Mouse (Mus musculus): ENCODE measurements at regions not wholly inside any gene's neighbourhood (a gene's known extent, or its start where the extent isn't known, plus 50 kb on each side); places are given as distances from the start of the nearest gene placed in this dataset.

DNA sequence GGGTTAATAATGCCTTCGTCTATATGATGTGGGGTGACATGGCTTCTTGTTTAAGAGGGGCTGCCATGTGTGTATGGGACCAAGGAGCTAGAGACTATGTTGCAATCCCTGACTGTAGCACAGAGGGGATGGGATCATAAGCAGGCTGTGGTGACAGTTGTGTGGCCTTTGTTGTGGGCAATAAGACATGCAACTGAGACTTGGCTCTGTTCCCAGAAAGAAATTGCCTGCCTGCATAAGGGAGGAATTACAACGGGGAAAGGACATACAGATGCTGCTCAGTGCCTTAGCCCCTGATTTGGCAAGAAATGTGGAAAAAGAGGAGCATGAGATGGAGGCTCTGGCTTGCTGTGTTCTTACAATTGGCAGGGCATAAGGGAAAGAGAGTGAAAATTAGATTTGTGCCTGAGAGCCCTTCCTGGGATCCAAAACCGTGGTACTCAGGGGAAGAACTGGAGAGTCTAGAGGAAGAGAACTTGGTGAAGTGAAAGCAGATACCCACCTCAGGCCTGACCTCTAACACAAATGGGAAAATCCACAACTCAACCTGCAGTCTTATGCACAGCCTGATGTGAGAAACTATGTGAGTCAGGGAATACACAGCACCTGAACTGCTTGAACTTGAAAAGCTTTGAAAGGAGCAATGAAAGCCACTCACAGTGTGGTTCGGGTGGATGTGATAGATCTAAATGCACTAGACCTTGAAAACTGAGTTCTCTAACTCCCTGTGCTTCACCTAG is 271.9 kb downstream of the 4930544G11Rik start:
- intact Hi-C loops (cut with DNase I), result no loop called here

DNA sequence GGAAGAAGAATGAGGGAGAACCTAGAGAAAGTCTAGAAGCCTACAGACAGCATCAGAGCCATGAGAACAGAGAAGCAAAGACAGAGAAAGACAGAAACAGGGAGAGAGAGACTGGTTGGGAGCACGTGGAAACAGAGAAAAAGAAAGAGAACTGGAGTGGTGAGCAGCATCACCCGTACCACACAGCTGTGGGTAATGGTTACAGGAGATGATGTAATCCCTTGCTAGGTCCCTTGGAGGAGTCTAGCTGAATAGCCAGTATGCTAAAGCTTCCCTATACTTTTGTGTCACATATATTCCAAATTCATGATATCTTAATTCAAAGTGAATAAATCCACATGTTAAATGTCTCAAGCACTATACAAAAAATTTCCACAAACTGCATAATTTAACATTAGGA is 284.0 kb downstream of the 4930544G11Rik start:
- no peak for DNase-seq
- intact Hi-C loops (cut with DNase I), result no loop called here

More for the DNA sequence above, 271.9 kb downstream of the 4930544G11Rik start:
- no peak for DNase-seq

DNA sequence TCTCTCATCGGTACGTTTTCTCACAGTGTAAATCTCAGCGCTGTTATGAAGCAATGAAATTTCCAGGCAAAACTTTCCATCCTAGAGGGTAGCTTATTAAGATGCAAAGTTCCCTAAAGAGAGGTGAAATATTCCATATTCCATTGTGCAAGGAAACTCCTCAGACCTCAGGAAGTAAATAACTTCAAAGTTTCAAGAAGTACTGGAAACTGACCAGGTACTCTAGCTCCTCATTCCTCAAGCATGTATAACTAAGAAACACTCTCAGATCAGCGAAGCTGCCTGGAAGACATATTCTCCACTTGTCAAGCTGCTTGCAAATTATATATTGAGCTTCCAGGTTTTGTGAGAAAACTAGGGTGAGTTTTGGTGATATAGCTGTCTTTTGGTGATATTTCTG is 279.8 kb upstream of the Mad2l1 start:
- intact Hi-C loops (cut with DNase I), result no loop called here
- no peak for DNase-seq

DNA sequence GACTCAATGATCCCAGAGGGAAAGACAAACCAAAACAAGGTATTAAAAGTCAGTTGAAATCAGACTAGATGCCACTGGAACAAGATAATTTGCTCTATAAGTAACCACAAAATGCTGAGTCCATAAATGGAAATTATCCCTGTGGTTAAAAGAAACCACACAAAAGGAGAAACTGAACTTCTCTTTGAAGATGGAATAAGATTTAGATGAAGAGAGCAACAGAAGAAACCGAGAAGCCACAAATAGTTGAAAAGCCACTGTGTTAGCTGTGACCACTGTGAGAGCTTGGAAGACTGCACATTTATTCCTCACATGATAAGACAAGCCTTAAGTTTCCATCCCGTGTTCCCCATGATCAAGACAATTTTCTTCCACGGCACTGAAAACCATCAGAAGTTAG is 271.8 kb upstream of the Mad2l1 start:
- no peak for DNase-seq
- intact Hi-C loops (cut with DNase I), result no loop called here

DNA sequence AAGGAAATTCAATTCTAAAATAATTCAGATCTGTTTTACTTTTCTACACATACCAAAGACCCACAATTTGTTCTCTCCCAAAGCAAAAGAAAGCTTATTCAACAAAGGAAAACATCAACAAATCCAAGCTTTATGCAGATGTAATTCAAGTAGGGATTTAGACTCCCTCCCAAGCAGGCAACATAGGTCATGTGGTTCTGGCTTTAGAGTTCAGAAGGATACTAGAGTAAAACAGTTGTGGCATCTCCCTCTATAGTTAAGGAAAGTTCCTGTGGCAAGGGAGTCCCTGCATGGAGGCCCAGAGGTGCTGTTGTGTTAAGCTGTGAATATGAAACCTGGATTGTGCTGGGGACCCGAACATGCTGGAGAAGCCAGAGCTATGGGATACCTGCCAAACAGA is 271.3 kb upstream of the Mad2l1 start:
- intact Hi-C loops (cut with DNase I), result no loop called here
- no peak for DNase-seq

DNA sequence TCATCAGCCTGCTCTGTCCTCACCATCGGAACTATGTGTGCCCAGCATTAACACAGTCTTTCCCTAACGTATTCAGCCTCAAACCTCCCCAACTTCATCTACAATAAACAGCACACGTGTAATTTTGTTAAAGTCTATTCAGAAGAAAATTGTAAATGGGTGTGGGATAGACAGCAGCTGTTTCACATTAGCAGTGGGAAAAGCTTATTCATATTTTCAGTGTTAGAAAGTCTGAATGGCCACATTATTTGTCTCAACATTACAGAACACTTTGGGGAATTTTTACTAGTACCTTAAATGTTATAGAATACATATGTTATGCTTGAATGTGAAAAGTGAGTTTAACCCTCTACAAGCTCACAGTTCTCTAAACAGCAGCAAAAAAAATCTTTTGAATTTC is 266.8 kb upstream of the Mad2l1 start:
- no peak for DNase-seq

DNA sequence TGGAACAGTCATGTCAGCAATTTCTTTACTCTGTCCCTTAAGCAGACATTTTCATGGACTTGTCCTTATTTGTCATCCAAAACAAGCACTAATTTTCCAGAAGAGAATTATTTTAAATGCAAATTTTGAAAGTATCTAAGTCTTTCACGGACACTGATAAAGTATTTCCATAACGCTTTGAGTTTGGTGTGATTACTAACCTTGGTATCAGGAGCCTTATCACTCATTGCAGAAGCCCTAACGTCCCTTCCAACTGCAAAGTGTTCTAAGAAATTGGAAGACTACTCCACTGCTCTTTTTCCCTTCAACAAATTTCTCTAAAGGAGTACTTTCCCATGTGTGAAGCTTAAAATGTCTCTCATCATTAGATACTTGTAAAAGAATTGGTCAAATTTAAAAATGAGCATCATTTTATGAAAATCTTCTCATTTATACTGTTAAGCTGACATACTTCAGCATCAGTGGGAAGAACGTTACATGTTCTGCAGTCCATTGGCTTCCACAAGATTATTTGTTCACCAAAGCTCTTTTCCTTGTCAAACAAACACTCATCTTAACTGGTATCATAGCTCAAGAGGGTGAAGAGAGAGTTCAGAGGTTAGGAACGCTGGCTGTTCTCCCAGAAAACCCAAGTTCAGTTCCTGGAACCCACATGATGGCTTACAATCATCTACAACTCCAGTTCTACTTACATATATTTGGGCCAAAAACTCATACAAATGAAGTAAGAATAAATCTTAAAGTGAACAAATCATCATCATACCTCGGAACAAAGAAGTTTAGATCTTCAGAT is 263.6 kb upstream of the Mad2l1 start:
- no peak for DNase-seq
- intact Hi-C loops (cut with DNase I), result no loop called here

More for the DNA sequence above, 266.8 kb upstream of the Mad2l1 start:
- intact Hi-C loops (cut with DNase I), result no loop called here

DNA sequence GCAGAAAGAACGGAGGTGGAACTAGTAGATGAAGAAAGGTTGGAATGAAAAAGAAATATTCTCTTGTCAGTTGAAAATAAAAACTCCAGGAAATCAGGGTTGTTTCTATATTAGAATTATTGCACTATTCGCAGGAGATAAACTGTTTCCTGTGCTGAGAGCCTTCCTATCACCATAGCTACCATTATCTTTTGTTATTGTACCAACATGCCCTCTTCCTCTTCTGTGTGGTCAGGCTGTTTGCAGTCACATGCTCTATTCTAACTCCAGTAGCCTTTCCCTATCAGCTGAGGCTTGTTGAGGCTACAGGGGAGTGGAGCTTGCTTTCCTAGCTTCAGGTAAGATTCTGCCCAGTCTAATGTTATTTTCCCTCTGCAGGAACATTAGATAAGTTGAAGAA is 263.0 kb upstream of the Mad2l1 start:
- intact Hi-C loops (cut with DNase I), result no loop called here
- no peak for DNase-seq

DNA sequence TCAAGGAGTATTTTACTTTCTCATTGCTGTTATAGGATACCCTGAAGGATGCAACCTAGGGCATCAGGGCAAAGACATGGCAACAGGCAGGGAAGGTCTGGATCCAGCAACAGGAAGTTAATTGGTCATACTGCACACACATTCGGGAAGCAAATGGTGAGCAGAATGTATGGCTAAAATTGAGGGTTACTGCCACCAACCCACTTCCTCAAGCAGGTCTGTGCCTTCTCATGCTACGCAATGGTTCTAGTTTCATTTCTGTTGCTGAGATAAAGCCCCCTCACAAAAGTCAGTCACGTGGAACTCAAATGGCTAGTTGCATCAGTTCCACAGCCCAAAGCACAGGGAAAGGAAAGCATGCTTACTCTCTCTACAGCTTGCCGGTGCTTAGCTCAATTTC is 260.5 kb upstream of the Mad2l1 start:
- no peak for DNase-seq
- intact Hi-C loops (cut with DNase I), result no loop called here

DNA sequence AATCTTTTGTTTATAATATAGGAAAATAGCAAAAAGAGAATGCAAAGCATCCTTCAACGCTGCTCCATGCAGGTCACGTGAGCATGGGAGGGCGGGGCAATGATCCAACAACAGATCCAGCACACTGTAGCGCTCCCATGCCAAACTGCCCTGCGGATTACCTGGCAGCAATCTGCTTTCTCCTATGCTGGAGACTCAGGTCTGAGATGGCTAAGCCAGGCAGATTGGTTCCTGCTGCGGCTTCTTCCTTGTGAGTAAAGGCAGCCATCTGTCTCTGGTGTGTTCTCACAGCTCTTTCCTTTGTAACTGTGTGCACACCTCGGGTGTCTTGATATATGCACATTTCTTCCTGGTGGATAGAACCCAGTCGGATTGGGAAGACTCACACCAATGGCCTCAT is 254.5 kb upstream of the Mad2l1 start:
- intact Hi-C loops (cut with DNase I), result no loop called here
- DNase-seq, result no peak

DNA sequence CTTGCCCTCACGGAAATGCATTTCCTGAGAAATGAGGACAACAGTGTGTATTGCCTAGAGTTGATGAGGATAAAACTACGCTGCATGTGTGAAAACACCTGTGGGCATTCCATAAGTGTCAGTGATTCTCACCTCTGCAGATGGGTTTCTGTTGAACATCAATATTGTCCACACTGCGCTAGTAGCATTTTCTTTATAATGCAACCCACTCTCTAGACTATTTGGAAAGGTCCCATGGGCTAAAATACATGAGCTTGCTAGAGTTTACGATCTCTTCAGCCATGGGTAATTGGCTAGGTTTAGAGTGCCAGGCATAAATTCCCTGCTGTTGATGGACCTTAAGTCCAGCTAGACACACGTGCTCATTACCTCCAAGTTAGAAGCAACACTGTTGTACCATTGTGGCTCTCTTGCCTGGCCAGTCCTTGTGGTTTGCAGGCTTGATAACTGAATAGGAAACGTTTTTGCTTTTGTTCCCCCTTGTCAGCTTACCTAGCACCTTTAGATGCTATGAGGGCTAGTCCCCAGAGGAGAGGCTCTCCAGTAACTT is 252.5 kb upstream of the Mad2l1 start:
- no peak for DNase-seq
- intact Hi-C loops (cut with DNase I), result no loop called here

DNA sequence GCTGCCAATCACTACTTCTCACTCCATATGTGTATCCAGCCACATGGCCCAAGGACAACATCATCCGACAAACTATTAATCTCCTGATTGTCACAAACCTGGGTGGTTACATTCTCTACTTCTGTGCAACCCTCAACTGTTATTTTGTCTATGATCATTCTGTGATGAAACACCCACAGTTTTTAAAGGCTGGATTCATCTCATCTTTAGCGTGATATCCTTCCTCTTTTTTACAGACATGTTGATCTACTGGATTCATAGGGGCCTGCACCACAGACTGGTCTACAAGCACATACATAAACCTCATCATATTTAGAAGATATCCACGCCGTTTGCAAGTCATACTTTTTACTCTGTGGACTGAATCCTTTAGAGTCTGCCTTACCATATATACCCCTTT is 251.7 kb upstream of the Mad2l1 start:
- intact Hi-C loops (cut with DNase I), result no loop called here
- DNase-seq, result no peak

DNA sequence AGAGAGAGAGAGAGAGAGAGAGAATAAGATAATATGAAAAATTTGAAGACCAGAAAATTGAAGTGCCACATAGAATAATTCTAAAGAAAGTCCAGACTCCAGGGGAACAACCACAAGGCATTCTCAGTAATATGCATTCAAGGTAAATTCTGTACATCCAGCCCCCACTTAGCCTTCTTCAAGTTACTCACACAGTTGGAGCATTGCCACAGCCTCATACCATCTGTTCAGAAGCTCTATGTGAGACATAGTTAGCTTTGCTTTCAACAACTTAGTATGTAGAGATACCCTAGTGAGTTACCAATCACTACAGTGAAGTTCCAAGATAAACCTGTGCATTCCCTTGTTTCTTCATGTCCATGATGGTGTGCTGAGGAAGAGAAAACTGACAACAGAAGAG is 247.6 kb upstream of the Mad2l1 start:
- intact Hi-C loops (cut with DNase I), result no loop called here
- DNase-seq, result no peak

DNA sequence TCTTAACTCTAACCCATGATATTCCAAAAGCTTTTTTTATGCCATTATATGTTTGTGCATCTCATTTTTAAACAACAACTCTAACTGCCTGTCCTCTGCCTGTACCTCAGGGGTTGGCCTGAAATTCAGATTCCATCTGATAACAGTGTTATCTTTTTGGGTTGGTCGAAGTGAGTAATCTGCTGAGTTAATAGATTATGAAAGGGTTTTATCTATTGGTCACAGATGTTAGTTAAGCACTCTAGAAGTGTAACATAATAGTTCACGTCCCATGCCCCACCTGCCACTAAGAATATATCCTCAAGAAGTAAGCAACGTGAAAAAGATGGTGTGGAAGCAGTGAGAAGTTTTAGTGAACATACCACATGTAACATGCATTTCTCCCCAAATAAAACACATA is 246.0 kb upstream of the Mad2l1 start:
- DNase-seq, result no peak
- intact Hi-C loops (cut with DNase I), result no loop called here

DNA sequence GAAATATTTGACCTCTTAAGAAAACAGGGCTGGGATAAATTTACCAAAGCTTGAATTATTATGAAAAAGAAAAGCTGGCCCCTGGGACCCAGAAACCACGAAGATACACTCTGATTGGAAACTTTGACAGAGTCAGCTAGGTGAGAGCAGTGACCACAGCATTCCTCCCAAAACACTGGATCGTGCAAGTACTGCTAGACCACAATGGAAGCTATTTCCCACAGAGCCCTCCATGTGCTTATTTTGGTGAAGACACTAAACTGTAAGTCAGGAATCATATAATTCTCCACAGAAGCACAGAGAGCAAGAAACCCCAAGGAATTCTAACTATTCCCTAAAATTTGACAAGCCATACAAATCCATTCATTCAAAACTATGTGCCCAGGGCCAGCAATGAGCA is 243.6 kb upstream of the Mad2l1 start:
- intact Hi-C loops (cut with DNase I), result no loop called here

DNA sequence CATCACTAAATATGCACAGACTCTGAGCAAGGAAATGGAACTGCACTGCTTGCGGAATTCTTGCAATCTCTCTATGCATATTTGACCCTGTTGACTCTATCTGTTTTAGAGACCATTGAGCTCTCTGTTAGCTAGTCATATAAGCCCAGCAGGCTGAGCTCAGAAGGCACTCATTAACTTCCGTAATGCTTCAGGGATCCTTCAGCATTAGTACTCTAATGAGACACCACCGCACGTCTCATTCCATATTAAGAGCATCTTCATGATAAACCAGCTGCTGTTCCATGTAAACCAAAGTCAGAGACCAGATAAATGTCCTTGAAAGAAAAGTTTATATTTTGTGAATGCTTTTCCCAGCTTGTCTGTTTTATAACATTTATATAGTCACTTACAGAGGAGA is 237.1 kb upstream of the Mad2l1 start:
- intact Hi-C loops (cut with DNase I), result no loop called here
- DNase-seq, result no peak

More for the DNA sequence above, 243.6 kb upstream of the Mad2l1 start:
- DNase-seq, result no peak

DNA sequence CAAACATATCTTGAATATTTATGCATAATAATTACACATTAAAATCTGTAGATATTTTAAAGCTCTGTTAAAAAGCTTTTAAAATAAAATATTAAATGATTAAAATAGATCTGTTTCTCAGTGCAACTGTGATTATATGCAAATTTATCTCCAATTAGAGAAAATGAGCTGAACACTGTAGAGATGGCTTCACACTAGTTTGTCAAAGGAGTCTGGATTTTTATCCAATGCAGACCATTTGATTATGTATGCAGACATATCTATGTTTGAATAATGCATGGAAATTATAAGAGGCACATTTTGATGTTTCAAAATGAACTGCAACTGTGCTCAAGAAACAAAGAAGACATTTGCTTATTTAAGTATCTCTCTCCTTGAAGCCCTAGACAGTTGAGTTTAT is 235.0 kb upstream of the Mad2l1 start:
- DNase-seq, result no peak
- intact Hi-C loops (cut with DNase I), result no loop called here

DNA sequence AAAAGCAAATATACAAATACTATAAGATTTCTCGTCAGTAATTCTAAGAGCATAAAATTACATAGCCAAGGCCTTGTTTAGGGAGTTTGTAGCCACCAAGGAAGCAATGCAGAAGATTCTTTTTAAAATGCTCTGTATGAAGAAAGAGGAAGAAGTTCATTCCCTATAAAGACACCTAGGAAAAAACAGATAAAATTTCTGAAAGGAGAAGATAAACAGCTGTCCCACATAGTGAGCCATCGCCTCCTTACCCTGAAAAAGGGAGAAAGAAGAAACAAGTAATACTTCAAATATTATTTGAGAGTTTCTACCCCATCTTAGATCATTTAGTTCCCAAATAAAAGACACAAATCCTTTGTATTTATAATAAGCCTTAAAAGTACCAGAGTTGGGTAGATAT is 190.3 kb upstream of the Mad2l1 start:
- intact Hi-C loops (cut with DNase I), result no loop called here
- no peak for DNase-seq

DNA sequence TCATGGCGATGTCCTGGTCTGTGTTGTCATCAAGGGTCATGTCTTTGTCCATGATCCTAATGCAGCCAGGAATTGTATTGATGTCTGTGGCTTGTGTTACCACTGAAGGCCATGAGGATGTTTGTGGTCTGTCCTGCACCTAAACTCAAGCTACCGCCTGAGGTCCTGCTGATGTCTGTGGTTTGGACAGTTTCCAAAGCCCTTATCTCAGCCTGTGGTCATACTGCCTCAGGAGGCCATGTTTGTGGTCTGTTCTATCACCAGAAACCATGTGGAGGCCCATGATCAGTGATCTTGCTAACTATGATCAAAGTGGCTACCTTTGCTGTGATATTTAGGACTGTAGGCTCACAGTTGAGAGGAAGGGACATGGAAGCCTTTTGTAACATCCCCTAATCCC is 187.8 kb upstream of the Mad2l1 start:
- DNase-seq, result no peak
- intact Hi-C loops (cut with DNase I), result no loop called here

DNA sequence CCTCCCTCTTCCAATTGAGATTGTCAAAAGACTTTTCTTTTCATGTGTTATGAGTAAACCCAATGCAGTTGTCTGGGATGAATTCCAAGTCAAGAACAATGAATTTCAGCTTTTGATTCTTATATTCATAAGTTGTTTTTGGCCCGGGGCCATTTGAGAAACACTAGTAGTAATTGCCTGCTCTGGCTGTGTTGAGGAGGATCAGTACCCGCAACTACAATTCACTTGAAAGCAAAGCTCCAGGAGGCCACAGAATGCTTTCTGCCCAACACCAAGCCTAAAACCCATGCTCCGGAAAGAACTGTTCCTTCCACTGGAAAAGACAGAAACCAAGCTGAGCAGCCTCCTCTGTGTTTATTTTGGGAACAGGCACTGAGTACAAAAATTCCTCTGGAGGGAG is 174.1 kb upstream of the Mad2l1 start:
- DNase-seq, result no peak
- intact Hi-C loops (cut with DNase I), result no loop called here

DNA sequence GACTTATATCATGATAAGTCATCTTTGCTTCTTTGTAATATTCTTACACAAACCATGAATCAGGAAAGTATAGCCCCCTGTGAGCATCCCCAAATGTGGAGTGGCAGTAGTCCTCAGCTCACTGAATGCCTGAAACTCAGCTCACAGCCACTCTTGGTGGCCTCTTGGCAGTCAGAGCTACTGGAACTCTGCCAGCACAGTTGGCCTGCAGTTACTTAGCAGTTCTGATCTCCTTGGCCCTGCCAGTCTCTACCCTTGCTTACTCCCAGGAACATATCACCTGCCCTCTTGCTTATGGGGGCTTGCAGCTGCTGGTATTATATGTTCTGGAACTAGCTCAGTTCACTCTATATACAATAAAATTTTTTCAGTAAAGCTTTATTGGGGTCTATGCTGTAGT is 167.9 kb upstream of the Mad2l1 start:
- intact Hi-C loops (cut with DNase I), result no loop called here
- no peak for DNase-seq
